Mouse (Mus musculus) thymus, postnatal 25 days (tissue): ENCODE measurements around the gene Cda.

Source experiments
- DNase-seq: peaks from one replicate; pipeline ENCODE4 v3.0.0; 2022

Cda gene

GRCm38 (mm10) chr4:138367641-138368497 lies at the start of gene Cda:
TSS of gene Cda (minus strand) at chr4:138367992.
- no peak for DNase-seq

GRCm38 (mm10) chr4:138416414-138416813 lies 48.6 kb upstream of the Cda start:
- DNase-seq, result no peak

- no peak for DNase-seq
These were observed 48.2 kb upstream of the Cda start for GRCm38 (mm10) chr4:138415991-138416390.

GRCm38 (mm10) chr4:138414725-138415124 lies 46.9 kb upstream of the Cda start:
- no peak for DNase-seq

- DNase-seq, result no peak
These were observed 43.8 kb upstream of the Cda start for GRCm38 (mm10) chr4:138411504-138412121.

- no peak for DNase-seq
These were observed 43.2 kb upstream of the Cda start for GRCm38 (mm10) chr4:138411011-138411410.

- DNase-seq, result no peak
These were observed 39.8 kb upstream of the Cda start for GRCm38 (mm10) chr4:138407479-138408194.

- peak; percentile 15 for DNase-seq
These were observed 37.0 kb upstream of the Cda start for GRCm38 (mm10) chr4:138404806-138405205.

GRCm38 (mm10) chr4:138396711-138397110 lies 28.9 kb upstream of the Cda start:
- no peak for DNase-seq

GRCm38 (mm10) chr4:138395971-138396645 lies 28.3 kb upstream of the Cda start, which contains the start of gene Fam43b:
TSS of gene Fam43b (minus strand) at chr4:138396528.
- DNase-seq, result no peak

GRCm38 (mm10) chr4:138395087-138395970 lies 27.5 kb upstream of the Cda start:
- DNase-seq, result no peak

- DNase-seq, result no peak
These were observed 25.9 kb upstream of the Cda start for GRCm38 (mm10) chr4:138393703-138394102.

GRCm38 (mm10) chr4:138383789-138384188 lies 16.0 kb upstream of the Cda start:
- DNase-seq, result no peak

GRCm38 (mm10) chr4:138382462-138382861 lies 14.7 kb upstream of the Cda start:
- no peak for DNase-seq

- no peak for DNase-seq
These were observed 12.4 kb upstream of the Cda start for GRCm38 (mm10) chr4:138380132-138380689.

GRCm38 (mm10) chr4:138379091-138379840 lies 11.5 kb upstream of the Cda start:
- no peak for DNase-seq

- no peak for DNase-seq
These were observed 9.7 kb upstream of the Cda start for GRCm38 (mm10) chr4:138377526-138377925.

- DNase-seq, result no peak
These were observed 7.3 kb upstream of the Cda start for GRCm38 (mm10) chr4:138375117-138375516.

GRCm38 (mm10) chr4:138370996-138371516 lies 3.3 kb upstream of the Cda start:
- DNase-seq, result no peak

GRCm38 (mm10) chr4:138368498-138369260 lies 887 bp upstream of the Cda start:
- no peak for DNase-seq
